Mouse (Mus musculus) adrenal gland (tissue): ENCODE results near the gene Tcaim.

Source experiments
- intact Hi-C: fragments of 180-260 bp; cut with DNase I; formaldehyde crosslinking; loops from one replicate; pipeline ENCODE4 v1.15.1; 2025
- long read RNA-seq, 2 experiments: library from polyadenylated mRNA; unstranded; transcript quantifications; one replicate each; pipeline ENCODE4 v2.0.0; 2020; ENCODE audit warnings: borderline replicate concordance in 1 of 2; ENCODE audit not compliant: insufficient replicate concordance in 1 of 2

Gene Tcaim
- long read RNA-seq, experiment 1, transcript Tcaim-201 (11 exons, 3,049 nt) = major isoform, 5 of 10 reads
- long read RNA-seq, experiment 1, partial matches to known transcripts = 1 of 10 reads
- long read RNA-seq, experiment 1, other reads (novel, unspliced or antisense) = 3 of 10 reads
- long read RNA-seq, experiment 2, transcript Tcaim-201 (11 exons, 3,049 nt) = major isoform, 7 of 17 reads
- long read RNA-seq, experiment 2, partial matches to known transcripts = 0 of 17 reads
- long read RNA-seq, experiment 2, other reads (novel, unspliced or antisense) = 5 of 17 reads

DNA sequence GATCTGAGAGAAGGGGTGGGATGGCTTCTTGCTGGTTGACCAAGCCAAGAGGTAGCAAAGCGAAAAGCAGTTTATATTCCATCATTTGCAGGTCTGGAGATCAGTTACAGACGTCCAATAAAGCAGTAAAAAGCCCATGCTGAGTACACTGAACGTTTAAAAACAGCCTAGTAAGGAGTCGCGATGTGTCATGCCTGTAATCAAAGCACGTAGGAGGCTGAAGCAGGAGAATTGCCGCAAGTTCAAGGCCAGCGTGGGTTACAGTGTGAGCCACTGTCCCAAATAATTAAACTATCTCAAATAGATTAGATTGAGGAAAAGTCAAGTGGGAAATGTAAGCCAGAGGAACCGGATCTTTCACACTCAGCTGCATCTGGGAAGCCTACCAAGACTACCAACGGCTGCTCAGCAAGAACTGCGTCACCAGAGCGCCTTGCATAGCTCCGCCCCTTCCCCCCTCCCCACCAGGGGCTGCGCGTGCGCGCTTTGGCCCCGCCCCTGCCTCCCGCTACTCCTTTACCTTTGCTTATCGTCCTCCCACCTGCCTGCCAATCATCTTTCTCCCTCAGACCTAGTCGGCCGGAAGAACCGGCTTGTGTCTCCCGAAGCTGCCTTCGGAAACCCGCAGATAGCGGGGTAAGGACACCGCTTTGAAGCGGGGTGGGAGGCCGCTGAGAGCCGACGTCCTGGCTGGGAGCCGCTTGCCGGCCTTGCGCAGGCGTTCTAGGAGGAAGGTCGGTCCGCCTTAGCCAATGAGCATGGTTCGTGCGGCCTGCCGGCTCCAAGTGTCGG, at the start of gene Tcaim:
Gene Tcaim (plus strand): TSS at position 487 of the 792 bp plus-strand sequence.
- intact Hi-C loops = loop anchor here (5.0 kb wide), 2 partner anchors 82 to 147 kb away; partner anchors contain the start of genes 1110059G10Rik, Kif15 and Zkscan7

DNA sequence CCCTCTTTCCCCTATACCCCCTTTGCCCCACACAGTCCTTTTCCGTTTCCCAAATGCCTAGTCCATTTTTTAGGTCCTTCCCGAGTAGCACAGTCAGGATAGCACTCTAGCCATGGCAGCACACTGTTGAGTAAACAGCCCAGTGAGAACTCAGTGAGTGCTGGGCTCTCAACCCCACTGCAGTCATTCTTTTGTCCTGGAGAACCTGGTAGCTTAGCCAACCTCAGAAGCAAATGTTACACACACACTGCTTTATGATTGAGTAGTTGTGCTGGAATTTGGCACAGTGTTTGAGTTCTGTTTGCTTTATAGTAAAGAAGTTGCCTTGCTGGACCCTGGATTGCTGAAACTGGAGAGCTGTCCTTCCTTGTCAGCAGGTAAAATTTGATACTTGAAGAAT, 47.7 kb upstream of the Tcaim start:
- intact Hi-C loops = no loop called here

DNA sequence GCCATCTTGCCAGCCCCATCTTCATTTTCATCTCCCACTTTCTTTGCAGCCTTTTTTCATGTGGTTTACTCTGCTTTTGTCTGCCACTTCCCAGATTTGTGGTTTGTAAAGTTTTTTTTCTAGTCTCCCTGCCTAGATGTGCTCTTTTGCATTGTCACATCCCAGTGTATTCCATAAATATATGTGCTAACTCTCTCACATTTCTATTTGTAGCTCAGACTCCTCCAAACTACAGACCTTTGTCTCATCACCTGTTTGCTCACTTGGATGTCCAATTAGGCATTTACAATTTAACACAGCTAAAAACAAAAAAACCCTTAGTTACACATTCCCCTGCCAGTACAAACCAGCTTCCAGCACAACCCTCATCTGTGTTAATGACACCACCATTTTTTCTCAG, 45.2 kb upstream of the Tcaim start:
- intact Hi-C loops = no loop called here

DNA sequence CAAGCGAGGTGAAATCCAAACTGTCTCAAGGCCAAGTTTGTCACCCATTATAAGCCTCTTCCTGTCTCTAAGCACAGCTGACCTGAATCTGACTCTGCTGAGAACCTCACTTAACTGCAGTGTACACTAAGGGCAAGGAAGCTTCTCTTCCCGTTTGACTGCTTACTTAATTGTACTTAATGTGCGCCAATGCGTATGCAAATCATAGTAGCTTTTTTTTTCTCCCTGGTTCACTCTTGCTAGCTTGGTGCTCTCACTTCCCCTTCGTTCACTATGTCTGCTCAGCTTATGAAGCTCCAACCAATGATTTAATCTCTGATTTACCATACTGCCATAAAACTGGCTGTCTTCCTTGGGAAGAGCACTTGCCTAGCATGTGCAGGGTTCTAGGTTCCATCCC, 20.1 kb upstream of the Tcaim start:
- intact Hi-C loops = no loop called here

DNA sequence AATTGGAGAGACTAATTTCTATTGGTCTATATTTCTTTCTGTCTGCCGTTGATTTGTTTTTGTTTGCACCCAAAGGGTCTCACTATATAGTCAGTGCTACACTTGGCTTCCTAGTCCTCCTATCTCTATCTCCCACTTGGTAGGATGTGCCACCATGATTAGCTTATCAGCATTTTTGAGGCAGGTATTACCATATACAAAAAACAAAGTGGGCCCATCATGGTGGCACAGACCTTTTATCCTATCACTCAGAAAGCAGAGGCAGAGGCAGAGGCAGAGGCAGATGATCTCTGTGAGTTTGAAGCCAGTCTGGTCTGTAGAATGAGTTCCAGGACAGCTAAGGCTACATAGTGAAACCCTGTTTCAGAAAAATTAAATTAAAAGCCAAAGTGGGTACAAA, 18.8 kb upstream of the Tcaim start:
- intact Hi-C loops = no loop called here

DNA sequence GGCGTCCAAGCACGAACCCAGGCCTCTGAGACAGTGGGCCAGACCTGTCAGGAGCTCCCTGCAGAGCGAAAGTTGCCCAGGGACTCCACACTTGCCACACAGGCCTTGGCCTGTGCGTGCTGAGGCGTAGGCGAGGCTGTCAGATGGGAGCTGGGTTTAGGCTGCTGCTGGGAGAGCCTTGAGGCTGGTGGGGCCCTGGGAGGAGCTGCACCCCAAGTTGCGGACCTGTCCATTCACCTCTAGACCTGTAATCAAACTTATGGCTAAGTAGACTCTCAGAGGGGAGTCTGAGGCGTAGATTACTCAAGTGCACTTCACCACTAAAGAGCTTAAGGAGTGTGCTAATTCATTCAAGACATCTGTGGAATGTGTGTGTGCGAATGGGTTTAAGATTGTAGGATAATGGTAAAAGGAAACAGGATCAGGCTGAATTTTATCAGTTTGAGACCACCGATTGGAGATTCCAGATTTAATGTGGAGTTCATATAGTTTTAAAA, 554 bp downstream of the Tcaim start:
- intact Hi-C loops = loop anchor here (5.0 kb wide), 2 partner anchors 81 to 146 kb away; partner anchors contain the start of genes 1110059G10Rik, Kif15 and Zkscan7

DNA sequence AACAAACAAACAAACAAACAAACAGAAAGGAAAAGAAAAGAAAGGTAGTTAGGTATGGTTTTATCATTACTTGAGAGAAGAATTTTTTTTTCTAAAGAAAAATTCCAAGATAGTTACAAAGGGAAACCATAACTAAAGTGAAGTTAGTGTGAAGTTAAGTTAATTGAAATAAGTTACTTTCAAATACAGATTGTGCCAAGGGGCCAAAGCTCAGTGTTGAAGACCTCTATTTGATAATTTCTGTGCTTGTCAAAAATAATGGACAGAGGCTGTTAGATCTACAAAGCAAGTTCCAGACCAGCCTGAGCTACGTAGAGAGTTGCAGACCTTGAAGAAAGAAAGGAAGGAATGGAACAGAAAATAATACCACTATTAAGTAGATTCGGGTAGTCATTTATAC, 1.8 kb downstream of the Tcaim start:
- intact Hi-C loops = loop anchor here (5.0 kb wide), 2 partner anchors 80 to 145 kb away; partner anchors contain the start of genes 1110059G10Rik, Kif15 and Zkscan7

DNA sequence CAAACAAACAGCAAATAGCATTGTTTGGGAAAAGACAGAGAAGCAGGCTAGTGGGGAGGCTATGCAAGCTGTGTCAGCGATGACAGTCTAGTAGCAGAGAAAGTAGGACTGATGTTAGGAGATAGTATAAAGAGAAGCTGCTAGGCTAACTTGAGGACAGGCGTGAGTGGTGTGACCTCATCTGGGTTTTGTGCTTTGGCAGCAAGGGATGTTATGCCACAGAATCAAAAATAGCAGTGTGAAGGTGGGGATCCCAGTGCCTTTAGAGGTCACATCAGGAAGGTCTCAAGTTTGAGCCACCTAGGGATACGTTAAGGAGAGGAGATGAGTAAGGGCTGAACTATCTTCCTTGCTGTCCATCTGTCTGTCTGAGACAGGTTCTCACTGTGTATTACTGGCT, 4.9 kb downstream of the Tcaim start:
- intact Hi-C loops = no loop called here

DNA sequence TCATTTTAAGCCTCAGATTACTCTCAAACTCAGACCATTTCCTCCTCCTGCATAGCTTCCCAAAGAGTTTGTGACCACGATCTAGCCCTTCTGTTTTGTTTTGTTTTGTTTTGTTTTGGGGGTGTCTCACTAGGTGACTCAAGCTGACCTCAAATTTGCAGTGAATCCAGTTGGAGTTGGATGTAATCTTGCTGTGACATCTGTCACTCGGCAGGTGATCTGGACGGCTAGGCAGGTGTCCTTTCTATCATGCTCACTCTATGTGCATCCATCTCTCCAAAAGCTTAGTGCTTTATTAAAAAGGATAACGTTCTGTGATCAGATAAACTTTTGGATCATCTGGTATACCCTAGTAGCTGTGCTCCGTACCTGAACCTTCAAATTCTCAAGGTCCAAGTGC, 7.0 kb downstream of the Tcaim start:
- intact Hi-C loops = no loop called here

DNA sequence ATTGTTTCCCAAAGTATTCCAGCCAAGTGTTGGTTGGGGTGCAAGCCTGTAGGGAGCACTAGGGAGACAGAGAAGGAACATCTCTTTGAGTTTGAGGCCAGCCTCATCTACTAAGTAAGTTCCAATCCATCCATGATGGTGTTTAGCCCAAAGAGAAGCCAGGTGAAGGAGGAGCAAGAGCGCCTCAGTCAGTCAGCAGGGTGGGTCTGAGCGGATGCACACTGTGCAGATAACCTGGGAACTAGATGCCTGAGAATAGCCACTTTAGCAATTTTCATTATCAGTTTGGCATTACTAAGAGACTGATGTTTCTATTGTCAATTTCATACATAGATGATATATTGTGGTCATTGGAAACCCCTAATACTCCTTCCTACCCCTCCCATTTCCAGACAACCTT, 9.4 kb downstream of the Tcaim start:
- intact Hi-C loops = no loop called here

DNA sequence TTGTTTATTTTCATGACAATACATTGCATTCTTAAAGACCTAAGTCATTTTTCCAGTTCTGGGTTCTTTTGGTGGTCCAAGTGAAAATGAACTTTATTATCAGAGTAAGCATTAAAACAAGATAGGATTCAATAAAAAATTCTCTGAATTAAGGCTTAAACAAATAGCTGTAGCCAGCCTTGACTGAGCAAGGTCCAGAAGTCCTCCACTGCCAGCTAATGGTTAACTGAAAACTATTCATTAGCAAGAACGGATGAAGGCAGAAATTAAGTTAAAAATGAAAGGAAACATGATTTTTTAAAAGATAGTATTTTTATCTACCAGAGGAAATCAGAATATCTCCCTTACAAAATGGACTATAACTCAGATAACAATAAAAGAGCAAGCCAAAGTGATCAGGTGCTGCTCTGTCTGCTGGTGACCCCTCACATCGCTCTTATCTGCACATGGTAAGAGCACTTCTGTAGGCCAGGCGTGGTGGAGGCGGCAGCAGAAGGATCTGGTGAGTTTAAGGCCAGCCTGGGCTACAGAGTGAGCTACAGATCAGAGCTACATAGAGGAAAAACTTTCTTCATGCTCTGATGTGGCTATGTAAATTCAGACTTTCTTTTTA, 10.0 kb downstream of the Tcaim start:
- intact Hi-C loops = no loop called here

DNA sequence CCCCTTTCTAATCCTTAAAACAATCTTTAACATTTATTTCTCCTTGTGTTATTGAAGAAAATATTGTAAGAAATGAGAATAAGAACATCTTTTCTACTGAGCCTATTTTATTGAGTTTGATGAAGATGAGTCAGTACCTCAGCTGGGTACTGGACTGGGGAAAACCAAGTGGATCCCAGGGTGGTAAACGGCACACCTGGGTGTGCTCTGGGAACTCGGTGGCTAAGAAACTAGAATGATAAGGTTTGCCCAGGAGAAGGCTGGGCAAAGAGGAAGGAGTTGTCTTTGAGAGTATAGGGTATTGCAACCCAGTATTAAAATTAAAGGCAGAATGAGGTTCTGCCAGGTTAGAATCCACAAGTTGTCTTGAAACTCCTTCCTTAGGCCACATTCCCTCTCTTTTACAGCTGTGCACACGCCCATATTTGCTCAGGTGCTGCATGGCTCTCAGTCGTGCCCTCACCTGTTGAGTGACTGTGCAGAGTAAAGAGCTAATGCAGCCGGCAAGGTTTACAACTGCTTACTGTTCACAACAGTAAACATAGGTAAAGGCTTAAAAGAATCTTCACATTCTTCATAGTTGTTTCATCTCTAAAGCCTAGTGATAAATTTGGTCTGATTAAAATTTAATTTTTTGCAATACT, 18.2 kb downstream of the Tcaim start:
- intact Hi-C loops = no loop called here

DNA sequence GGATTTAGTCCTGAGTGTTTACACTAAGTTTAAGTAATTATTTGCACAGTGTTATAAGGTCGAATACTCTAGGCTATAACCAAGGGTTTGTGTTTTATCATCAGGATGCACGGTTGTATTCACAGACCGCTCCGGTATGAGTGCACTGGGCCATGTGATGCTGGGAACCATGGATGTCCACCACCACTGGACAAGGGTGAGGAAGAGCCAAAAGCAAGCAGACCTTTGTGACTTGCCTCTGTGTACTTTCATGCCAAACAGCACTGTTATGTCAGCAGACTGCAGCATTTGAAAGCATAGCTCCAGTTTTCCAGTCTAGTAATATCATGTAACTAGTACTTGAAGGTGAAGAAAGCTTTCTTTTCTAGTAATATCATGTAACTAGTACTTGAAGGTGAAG, 21.4 kb downstream of the Tcaim start:
- intact Hi-C loops = no loop called here

DNA sequence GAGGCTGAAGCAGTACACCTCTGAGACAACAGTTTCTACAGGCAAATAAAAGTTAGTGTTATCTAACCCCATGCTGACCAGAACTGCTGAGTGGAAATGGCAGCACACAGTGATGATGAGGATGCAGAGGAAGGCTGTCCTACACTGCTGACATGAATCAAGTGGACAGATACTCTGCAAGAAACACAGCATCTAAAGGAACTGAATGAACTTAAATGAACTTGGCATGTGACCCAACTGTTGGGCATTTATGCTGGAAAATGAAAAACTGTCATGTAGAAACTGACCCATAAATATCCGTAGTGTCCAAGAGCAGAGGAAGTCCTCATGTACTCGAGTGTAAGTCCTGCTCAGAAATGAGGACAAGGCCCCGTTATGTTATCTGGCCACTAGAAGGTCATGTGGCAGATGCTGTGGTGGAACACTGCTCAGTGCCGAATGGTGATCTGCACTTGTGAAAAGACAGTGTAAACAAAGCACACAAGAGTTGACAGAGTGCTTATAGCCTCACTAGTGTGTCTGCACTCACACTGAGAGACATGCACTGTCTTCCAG, 24.6 kb downstream of the Tcaim start:
- intact Hi-C loops = no loop called here

DNA sequence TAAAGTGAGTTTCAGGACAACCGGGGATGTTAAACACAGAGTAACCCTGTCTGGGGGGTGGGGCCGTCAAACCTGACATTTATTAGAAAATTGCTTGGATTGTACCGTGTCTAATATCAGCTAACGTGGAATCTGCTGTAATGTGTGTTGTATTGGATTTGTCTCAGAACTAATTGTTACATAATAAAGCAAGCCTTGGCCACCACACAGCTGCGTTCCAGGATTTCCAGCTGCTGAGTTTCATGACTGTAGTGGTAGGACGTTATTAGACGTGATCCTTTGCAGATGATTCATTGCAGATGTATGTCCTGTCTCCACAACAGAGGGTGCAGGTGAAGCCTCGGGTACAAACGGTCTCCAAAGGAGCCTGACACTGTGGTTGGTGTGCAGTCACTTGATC, 30.8 kb downstream of the Tcaim start:
- intact Hi-C loops = no loop called here

DNA sequence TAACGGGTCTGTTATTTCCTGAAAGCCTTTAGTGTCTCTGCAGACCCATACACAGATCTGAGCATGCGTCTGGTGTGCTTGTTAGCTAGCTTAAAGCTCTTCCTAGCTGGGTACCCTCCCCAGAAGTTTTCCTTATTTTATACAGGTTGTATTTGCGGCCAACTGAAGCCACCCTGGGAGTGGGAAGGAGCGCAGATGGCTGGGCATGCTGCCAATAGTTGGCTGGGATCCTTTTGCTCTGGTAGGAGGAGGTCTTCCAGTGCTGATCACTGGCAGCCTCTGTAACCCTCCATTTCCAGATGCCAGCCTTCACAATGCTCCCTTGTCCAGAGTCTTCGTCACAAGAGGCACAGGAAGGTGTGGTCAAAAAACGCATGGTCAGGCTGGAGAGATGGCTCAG, 31.5 kb downstream of the Tcaim start:
- intact Hi-C loops = no loop called here

DNA sequence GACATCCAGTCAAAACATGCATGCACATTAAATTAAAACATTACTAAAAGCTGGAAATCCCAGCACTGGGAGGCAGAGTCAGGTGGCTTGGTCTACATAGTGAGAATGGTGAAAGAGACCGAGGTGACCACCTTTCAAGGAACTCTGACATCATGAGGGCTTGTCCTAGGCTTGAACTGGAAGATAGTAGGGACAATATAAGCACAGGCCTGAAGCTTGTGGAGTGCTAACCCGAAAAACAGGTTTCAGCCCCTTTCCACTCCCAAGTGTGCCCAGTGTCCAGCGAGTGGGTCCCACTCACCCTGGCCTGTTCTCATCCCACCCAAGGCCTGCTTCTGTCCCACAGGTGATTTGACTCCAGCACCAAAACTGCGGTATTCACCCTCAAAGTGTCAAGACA, 31.9 kb downstream of the Tcaim start:
- intact Hi-C loops = no loop called here

DNA sequence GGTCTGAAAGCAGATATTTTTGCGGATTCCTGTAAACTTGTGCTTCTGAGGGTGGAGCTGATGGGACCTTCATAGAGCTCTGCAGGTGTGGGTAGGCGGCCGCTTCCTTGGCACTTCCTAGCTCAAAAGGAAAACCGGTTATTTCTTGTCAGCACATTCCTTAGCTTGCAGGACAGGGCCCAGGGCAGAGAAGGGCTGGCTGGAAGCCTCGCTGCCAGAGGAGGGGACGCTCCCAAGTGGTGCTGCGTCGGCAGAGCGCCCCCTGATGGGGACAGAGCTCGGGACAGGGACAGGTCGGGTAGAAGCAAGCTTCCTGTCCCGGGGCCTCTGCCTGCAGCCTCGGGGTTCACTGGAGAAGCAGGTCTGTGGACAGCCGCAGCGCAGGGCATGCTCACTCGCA, 32.3 kb downstream of the Tcaim start:
- intact Hi-C loops = no loop called here

DNA sequence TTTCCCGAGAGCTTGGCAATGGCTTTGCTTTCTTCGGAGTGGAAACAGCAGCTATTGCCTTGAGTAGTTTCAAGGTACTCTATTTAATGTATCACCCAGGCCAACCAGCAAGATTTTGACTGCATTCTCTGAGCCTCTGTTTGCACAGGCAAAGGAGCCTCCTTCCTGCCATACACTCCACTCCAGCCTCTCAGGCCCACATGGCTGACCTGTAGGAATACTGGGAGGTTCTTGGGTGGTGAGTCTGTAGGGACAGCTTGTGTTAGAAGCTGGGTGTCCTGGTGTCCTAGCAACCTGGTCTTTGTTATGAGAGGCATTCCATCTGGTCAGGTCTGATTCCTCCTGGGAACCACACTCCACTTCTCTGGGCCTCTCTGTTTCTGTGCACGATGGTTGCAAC, 38.4 kb downstream of the Tcaim start, which contains the start of gene Gm35549:
Gene Gm35549 (minus strand): TSS at position 276 of the 400 bp plus-strand sequence.
- intact Hi-C loops = no loop called here

DNA sequence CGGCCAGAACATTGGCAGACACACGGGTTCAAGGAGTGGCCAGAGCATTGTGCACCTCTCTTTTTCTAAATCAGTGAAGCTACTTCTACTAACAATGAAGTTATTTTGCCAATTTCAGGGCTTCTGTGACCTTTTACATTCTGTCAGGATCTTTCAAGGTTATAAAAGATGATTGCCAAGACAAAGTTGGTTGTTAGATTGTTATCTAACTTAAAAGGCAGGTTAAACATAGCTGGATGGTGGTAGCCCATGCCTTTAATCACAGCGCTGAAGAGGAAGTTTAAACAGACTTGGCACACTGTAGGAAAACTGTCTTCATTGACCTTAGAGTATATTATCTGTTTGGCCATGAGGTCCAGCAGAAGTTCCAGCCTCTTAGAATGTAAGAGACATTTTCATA, 40.3 kb downstream of the Tcaim start:
- intact Hi-C loops = no loop called here

DNA sequence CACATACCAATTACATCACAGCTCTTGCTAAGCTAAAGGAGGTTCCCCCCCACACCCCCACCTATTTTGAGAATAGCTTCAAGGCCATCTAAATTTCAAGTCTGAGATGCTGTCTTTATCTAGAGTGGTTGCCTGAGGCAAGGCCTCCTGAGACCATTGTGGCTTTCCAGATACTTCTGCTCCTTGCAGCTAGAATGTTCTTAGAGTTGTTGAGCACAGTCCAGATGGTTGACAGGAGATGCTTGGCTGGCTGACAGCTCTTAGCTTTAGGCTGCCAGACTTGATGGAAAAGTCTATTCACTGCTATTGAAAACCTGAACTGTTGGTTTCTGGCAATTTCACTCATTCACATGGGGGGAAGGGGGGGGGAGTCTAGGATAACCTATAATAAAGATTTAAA, 40.8 kb downstream of the Tcaim start:
- intact Hi-C loops = no loop called here
